Mouse (Mus musculus): ENCODE measurements around the gene Gm26992. TPM values are rescaled to one million over a fixed set of nuclear protein-coding genes. Genes with fewer than 3 reads are reported as not detected.
"Not testable (repeated sequence)": the region's sequence is repeated elsewhere in the genome, so short reads cannot be mapped to it uniquely, and the experiment has no call there.

Gm26992 gene
- not detected for polyA plus RNA-seq (2017; shearing (Covaris generic))

- ATAC-seq = no peak
Measured at GRCm38 (mm10) chrX:103421710-103422109, at the start of gene Gm26992. TSS of gene Gm26992 (plus strand) at chrX:103422010.

- no peak for ATAC-seq
Measured at GRCm38 (mm10) chrX:103374250-103374649, 47.6 kb upstream of the Gm26992 start.

- no peak for ATAC-seq
Measured at GRCm38 (mm10) chrX:103384528-103384927, 37.3 kb upstream of the Gm26992 start.

GRCm38 (mm10) chrX:103388131-103388530 is 33.7 kb upstream of the Gm26992 start:
- ATAC-seq = no peak

GRCm38 (mm10) chrX:103393841-103394240 is 28.0 kb upstream of the Gm26992 start:
- peak; percentile 63 for ATAC-seq

- no peak for ATAC-seq
Measured at GRCm38 (mm10) chrX:103405021-103405420, 16.8 kb upstream of the Gm26992 start.

- ATAC-seq = no peak
Measured at GRCm38 (mm10) chrX:103414167-103414566, 7.6 kb upstream of the Gm26992 start, which contains the start of gene Tsx. TSS of gene Tsx (plus strand) at chrX:103414467.

- ATAC-seq = no peak
Measured at GRCm38 (mm10) chrX:103427677-103428076, 5.9 kb downstream of the Gm26992 start.

- ATAC-seq = no peak
Measured at GRCm38 (mm10) chrX:103432293-103432692, 10.5 kb downstream of the Gm26992 start.

GRCm38 (mm10) chrX:103438023-103438422 is 16.2 kb downstream of the Gm26992 start:
- no peak for ATAC-seq

GRCm38 (mm10) chrX:103440803-103441202 is 19.0 kb downstream of the Gm26992 start:
- peak; percentile 59 for ATAC-seq

- ATAC-seq = no peak
Measured at GRCm38 (mm10) chrX:103443755-103444154, 21.9 kb downstream of the Gm26992 start.

GRCm38 (mm10) chrX:103447539-103448169 is 25.8 kb downstream of the Gm26992 start:
- peak; percentile 61 for ATAC-seq

- ATAC-seq = not testable (repeated sequence)
Measured at GRCm38 (mm10) chrX:103448429-103448828, 26.6 kb downstream of the Gm26992 start.

GRCm38 (mm10) chrX:103448943-103449722 is 27.3 kb downstream of the Gm26992 start:
- ATAC-seq = not testable (repeated sequence)

GRCm38 (mm10) chrX:103452815-103453214 is 31.0 kb downstream of the Gm26992 start:
- ATAC-seq = no peak

- no peak for ATAC-seq
Measured at GRCm38 (mm10) chrX:103460056-103460455, 38.2 kb downstream of the Gm26992 start.

- ATAC-seq = no peak
Measured at GRCm38 (mm10) chrX:103468998-103469397, 47.2 kb downstream of the Gm26992 start.

GRCm38 (mm10) chrX:103472346-103472745 is 50.5 kb downstream of the Gm26992 start:
- no peak for ATAC-seq

GRCm38 (mm10) chrX:103477507-103477906 is 55.7 kb downstream of the Gm26992 start:
- ATAC-seq = peak; percentile 93

GRCm38 (mm10) chrX:103481243-103482096 is 59.7 kb downstream of the Gm26992 start:
- no peak for ATAC-seq

- no peak for ATAC-seq
Measured at GRCm38 (mm10) chrX:103482097-103482451, 60.3 kb downstream of the Gm26992 start.

GRCm38 (mm10) chrX:103483047-103483446 is 61.2 kb downstream of the Gm26992 start:
- ATAC-seq = no peak
